Mouse (Mus musculus) cerebral cortex, adult 2 months (tissue): ENCODE measurements around the gene Olfr1163.

Experiments
- WGBS: fragments of 180-500 bp; shearing (Covaris S2); methylation state at CpG from one replicate; pipeline ENCODE4 v1.1.7; 2018; 5-methylcytosine and 5-hydroxymethylcytosine counted together

The Olfr1163 gene

DNA sequence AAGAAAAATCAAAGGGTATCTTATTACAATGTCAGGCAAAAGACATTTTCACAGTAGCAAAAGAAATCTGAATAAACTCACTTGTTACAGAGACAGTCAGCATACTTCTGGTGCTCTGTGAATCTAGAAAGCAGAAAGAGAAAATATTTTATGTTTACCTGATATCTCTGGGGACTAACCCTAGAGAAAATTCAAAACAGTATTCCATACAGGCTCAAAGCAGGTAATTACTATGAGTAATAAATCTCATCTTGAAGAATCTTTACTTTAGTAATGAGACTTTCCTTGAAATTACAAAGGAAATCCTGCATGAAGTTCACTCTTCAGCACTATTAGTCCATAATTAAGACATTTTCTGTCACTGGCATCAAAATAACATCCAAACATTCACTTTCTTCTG is at the start of gene Olfr1163:
Gene Olfr1163 (minus strand): TSS at position 101 of the 400 bp plus-strand sequence.

GRCm38 (mm10) chr2:88093866-88094265 is 22.2 kb upstream of the Olfr1163 start, which contains the start of gene Olfr1164:
Gene Olfr1164, minus strand, starts transcription at chr2:88093966.
- 72% methylated on average over 4 of the region's 4 CpGs for WGBS

GRCm38 (mm10) chr2:88063587-88063986 is 8.0 kb downstream of the Olfr1163 start:
- WGBS: 83% methylated on average over 2 of the region's 2 CpGs

GRCm38 (mm10) chr2:88051029-88051428 is 20.6 kb downstream of the Olfr1163 start, which contains the start of gene Olfr1162:
Gene Olfr1162, minus strand, starts transcription at chr2:88051129.
- WGBS: 89% methylated on average over 1 of the region's 1 CpGs

DNA sequence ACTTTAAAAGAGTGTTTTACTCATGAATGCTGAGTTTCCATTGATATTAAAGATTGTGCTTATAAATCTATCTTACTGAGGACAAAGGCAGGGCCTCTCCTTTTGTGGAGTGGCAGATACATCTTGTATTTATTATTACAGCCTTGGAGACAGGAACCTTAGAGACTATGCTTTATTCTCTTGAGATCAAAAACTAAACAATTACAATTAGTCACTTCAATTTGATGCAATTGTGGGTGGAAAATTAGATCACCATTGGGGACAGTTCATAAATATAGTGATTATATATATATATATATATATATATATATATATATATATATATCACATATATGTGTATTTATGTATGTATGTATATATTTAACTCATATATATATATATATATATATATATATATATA is 34.0 kb downstream of the Olfr1163 start, which contains the start of gene Olfr73:
Gene Olfr73 (minus strand): TSS at position 101 of the 400 bp plus-strand sequence.

GRCm38 (mm10) chr2:88022474-88022873 is 49.2 kb downstream of the Olfr1163 start, which contains the start of gene Olfr1161:
Gene Olfr1161, plus strand, starts transcription at chr2:88022774.
- 81% methylated on average over 1 of the region's 1 CpGs for WGBS
